Mouse (Mus musculus) cerebral cortex, adult 2 months (tissue): ENCODE results near the gene Alk.

Source experiments
- WGBS: fragments of 180-500 bp; shearing (Covaris S2); methylation state at CpG from one replicate; pipeline ENCODE4 v1.1.7; 2018; 5-methylcytosine and 5-hydroxymethylcytosine counted together

The Alk gene

DNA sequence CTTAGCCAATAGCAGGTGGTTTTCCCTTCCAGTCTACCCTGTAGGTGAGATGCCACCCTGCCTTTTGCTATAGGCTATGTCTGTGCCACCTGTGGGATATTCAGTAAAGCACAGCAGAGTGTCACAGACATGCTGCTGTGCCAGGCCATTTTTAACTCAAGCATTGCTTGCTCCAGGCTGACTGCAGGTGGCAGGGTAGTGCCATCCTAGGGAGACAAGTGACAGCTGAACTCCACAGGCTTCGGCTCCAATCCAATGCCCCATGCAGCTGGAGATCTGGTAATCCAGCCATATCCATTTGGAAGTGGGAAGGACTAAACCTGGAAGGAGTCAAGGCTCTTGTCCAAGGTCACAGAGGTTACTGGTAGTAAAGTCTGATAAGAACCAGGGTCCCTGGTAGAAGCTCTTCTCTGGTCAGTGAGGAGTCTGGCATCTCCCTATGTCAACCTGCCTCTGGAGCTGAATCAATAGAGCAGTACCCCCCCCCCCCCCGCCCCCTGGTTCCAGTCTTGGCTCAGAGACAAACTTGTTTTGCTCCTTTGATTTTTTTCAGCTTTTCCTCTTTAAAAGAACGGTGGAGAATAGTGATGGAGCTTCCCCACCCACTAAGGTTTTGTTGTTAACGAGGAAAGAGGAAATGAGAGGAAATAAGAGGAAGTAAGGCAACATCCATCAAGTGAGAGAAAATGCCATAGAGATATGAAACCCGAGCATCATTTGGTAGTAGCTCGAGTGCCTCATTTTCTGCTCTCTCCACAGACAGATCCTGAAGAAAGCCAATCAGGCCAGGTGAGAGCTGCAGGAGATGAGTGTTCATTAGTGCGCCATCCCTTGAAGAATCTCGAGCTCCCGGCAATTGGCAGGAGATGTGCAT lies 638.5 kb downstream of the Alk start:
- 59% methylated on average over 9 of the region's 9 CpGs for WGBS

DNA sequence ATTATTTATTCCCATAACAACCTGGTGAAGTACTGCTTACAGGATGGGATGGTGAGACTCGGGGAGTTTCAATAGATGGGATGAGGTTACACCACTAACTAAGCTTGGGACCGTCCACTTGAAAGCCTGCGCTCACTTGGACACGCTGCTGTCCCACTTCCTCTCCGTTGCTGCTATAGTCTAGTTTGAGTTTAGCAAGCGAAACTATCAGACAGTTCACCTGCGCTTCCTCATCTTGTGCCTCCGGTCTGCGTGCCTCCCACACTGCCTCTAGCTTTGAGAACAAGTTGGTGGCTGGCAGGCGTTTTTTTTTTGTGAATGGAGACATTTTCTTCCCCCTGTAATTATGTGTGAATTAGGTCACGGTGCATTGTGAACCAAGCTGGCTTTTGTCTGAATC lies 639.8 kb downstream of the Alk start:
- WGBS: 67% methylated on average over 11 of the region's 11 CpGs

DNA sequence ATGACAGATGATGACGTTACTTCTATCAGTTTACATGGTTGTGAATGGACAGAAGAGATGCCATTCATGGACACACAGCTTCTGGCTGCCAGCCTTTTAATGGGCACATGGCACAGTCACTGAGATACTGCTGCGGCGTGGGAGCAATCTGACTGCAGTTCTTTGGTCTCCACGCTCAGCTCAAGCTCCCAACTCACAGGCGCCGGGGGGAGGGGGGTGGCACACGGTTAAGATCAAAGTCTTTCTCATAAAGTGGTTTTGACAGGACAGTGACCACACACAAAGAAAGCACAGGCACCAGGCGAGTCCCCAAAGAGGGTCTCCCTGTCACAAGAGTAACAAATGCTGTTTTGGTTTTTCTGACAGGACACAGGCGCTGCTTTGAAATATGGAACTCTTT lies 641.7 kb downstream of the Alk start:
- 57% methylated on average over 9 of the region's 9 CpGs for WGBS

DNA sequence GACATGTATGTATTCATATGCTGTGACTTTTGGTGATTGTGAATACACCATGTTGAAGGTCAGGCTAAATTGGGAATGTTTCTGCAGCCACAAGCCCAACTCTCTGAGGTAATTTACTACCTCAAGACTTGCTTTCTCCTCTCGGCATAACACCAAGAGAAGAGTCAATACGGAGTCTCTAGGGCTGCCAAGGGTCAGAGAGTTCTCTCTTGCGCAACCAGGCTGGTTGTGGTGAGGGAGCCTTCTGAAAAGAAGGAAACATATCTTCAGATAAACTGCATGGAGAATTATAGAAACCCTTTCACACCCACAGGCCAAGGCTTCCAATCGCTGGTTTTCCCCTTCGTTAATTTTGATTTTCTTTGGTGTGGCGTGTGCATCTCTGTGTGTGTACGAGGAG lies 649.4 kb downstream of the Alk start:
- WGBS: 92% methylated on average over 7 of the region's 7 CpGs

DNA sequence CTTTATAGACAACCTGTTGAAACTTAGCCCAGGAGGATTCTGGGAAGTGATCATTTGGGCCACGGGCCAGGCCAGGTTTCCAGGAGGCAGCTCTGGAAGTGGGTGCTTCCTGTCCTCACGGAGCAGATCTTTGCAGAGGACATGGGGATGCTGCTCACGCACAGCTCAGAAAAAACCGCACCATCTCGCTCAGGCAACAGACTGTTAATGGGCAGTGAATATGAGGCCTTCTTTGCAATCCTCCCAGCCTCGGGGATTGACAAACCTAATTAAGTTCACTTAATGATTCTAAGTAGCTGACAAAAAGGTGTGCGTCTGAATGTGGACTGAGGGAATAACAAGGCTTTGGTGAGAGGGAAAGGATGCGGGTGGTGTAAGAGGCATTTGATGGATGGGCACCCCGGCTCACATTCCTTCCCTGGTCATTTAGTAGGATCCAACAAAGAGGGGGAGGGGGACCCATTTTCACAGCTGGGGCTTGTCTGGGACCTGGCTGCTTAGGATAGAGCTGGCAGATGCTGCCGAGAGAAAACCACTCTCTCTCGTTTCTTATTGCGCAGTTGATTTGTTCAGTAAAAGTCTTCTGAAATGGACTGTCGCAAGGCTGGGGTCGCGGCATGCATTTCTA lies 650.1 kb downstream of the Alk start:
- WGBS: 80% methylated on average over 15 of the region's 15 CpGs

DNA sequence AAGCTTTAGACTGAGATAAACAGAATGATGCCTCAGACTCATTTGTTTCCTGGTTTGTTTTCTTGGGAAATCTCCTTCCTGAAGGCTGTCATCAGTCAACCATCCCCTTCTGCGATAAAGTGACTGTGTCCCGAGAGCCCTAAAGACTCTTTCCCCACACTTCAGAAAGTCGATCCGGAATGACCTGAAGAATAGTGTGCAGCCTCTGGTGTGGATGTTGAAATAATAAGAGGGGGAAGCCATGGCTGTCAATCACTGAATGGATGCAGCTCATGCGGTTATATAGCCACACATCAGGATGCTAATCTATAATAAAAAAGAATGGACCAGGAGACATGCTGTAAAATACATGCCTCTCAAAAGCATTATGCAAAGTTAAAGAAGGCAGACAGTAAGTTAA lies 653.5 kb downstream of the Alk start:
- WGBS: 91% methylated on average over 5 of the region's 5 CpGs

DNA sequence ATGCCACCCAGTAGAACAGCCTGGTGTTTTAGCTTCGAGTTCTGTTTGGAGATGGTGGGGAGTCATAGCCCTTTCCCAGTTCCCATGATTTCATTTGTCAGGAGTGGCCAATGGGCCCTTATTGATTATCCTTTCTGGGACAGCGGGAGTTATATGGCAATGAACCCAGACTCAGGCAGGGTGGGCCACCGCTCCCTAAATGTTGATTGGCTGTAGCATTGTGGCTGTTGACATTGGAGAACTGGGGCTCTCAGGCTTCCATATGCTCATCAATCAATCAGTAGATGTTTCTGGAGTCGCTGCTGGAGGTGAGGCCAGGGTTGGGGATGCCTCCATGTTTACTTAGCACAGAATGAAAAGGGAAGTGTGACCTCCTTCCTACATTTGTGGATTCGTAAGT lies 655.7 kb downstream of the Alk start:
- 88% methylated on average over 5 of the region's 5 CpGs for WGBS

DNA sequence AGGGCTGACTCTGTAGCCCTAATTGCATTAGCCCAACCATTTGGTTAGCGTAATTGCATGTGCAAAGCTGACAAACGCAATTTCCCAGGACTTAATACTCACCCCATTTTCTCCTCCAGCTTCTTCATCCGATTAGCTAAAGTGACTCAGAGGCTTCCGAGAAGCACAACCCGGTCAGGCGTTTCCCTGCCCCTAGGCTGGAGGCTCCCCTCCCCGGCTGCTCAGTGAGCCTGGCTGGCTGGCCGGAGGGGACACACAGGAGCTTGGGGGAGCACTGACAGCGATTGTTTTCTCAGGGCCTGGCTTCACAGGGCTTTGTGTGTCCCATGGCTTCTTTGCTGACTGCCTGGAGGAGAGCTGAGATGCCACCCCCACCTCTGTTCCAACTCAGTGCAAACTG lies 657.0 kb downstream of the Alk start:
- 47% methylated on average over 9 of the region's 9 CpGs for WGBS

DNA sequence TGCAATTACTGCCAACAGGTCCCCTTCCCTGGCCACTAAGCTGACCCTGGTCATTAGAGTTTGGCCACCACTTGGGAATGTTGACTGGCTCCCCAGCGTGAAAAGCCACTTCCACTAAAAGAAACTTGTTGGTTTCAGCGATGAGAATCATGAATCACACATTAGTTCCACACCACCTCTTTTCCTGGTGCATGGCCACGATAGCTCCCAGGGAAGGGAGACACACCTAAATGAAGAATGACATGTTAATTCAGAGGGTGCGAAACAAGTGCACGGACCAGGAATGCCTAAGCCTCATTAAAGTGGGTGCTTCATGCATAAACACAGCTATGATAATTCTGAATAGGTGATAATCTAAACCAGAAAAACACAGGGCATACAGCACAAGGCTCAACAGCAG lies 660.4 kb downstream of the Alk start:
- WGBS: 78% methylated on average over 5 of the region's 5 CpGs

DNA sequence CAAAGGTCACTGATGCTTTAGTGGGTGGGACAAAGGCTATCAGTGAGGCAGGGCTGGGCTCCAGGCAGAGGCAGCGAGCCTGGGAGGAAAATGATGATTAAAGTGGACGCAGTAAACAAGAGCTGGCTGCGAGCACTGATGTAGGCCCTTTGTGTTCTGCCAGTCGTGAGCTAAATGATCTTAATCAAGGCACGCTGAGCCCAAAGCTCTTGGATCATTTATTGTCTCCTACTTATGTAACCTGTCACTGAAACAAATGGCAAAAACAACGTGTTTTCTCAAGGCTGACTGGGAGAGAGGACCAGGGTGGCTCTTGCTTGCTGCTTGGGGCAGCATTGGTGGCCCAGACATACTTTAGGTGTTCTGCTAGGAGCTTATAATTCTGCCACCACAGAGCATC lies 663.0 kb downstream of the Alk start:
- WGBS: 56% methylated on average over 6 of the region's 6 CpGs

DNA sequence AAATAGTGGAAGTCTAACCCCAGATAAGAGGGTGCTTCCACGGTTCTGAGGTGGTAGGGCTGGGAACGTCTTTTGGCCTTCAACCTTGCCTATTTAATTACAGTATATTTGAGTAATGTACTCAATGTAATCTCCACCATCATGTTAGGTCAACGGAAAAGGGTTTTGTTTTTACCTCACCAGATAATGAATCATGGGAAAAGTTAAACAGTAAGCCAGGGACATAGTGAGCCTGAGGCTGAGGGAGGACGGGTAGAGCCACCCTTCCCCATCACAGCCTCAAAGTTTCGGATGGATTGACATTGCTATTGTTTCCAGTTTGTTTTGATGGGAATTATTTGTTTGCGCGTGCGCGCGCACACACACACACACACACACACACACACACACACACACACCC lies 668.6 kb downstream of the Alk start:
- WGBS: 93% methylated on average over 10 of the region's 10 CpGs

DNA sequence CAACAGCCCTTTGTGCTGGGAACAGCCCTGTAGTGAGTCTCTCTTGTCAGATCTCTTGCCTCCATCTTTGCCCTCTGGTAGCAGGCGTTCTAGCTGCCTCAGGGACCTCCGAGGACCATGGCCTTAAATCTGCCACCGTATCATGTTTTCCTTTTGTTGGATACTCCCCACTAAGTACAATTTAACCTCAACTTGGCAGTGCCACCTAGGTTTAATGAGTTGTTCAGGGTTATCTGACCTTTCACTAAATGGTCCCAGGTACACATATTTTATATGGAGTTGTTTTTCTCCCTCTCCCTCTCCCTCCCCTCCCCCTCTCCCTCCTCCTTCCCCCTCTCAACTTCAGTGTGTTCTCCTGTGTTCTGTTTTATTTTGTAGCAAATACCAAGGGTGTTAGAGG lies 669.1 kb downstream of the Alk start:
- WGBS: 74% methylated on average over 3 of the region's 3 CpGs

DNA sequence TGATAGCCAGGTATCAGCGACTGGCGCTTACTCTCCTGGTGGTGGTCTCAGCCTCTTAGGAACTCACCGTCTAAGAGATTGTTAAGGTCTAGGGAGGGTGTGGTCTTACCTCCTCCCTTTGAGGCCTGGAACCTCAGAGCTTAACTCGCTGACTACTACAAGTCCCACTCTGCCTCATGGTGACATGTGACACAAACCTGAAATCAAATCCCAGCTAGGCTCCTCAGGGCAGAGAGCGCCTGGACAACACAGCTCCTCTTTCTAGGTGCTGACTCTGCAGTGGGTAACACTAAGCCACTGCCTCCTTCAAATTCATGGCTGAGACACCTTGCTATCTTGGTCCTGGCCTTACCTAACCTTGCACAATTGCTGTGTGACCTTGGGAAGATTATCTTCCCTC lies 689.5 kb downstream of the Alk start:
- 81% methylated on average over 5 of the region's 5 CpGs for WGBS

DNA sequence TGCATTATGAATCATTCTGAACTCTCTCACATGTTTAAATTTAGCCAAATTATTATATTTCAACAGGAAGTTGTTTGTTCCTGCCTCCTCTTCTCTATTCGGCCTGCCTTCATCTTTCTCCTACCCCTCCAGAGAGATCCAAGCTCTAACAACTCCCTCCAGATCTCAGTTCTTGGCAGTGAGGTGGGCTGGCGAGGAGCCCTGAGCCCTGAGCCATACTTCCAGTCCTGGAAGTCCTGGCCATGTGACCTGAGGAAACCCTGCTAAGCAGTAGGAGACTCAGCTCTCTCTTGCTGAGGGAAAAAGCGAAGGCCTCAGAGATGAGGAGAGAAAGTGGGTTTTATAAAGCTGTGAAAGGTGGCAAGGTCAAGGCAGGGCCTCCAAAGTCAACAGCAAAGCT lies 689.9 kb downstream of the Alk start:
- 46% methylated on average over 3 of the region's 3 CpGs for WGBS

DNA sequence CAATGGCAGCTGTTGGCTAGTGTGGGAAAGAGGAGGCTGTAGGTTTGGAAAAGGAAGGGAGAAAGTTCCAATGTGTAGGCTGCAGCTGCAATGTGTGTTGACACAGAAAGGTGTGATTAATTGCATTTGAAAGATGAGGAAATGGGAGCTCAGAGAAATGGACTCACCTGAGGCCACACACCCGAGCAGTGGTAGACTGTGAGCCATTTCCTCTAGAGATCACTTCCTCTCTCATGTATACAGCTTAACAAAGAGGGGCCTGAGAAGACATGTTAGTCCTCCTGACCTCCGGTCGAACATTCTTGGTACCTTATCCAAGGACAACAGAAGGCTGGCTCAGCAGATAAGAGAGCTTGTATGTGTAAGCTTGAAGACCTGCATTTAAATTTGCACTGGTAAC lies 691.2 kb downstream of the Alk start:
- WGBS: 74% methylated on average over 3 of the region's 3 CpGs

DNA sequence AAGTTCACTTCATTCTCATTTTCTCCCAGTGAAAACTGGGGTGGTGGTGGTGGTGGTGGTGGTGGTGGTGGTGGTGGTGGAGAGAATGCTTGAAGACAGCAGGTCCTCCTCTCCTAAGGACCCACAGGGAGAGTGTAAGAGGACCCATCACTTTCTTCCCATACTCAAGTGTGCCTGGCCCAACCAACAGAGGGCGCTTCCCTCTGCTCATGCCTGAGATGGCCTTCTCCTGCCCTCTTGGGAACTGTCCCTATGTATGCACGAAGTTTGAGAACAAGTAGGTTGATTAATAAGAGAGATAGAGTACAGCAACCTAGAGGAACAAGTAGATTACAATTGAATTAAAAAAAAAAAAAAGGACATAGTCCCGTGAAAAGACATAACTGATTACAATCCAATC lies 695.3 kb downstream of the Alk start:
- WGBS: 66% methylated on average over 3 of the region's 3 CpGs

DNA sequence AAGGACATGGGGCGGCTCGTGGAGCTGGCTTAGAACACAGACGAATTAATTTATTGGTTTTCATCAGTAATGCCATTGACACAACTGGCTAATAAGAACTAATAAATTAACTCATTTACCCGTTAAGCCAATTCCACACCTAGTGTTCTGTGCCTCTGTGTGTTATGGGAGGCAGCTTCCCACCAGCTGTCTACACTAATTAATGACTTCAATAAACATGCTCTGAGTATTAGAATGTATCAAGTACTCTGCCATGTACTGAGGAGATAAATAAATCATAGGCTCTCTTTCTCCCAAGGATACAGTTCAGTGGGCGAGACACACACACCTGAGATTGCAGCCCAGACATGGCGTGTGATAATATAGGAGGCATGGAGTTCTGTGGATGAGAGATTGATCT lies 723.1 kb downstream of the Alk start:
- WGBS: 94% methylated on average over 6 of the region's 6 CpGs

DNA sequence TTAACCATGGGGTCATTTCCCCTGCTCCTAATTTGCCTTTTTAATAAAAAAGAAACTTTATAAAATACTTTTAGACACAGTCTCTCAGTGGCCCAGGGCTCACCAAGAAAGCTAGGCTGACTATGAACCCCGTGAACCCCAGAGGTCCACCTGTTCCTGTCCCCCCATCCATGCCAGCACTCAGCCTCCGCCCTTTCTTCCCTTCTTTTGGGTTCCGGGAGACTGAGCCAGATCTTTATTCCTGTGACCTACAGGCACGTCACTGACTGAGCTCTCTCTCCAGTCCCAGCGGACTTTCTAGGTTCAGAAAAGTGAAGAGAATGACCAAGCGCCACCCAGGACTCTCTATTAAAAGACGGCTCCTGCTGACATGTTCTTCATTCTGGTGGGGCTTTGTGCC lies 728.9 kb downstream of the Alk start:
- 83% methylated on average over 7 of the region's 7 CpGs for WGBS

DNA sequence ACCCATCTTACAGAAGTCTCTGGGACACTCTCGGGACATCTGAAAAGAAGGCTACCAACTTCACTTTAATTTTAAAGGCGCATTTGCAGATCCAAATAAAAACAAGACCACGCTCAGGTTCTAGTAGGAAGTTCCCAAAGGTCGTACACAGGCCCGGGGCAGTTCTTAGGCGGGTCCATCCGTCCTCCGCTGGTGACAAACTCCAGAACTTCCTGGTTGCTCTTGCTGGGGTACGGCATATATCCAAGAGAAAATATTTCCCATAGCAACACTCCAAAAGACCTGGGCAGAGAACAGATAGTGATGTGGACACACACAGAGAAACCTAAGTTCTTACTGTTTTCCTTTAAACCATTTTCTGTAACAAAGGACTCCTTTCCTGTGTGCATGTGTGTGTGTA lies 729.6 kb downstream of the Alk start:
- WGBS: 89% methylated on average over 9 of the region's 9 CpGs

DNA sequence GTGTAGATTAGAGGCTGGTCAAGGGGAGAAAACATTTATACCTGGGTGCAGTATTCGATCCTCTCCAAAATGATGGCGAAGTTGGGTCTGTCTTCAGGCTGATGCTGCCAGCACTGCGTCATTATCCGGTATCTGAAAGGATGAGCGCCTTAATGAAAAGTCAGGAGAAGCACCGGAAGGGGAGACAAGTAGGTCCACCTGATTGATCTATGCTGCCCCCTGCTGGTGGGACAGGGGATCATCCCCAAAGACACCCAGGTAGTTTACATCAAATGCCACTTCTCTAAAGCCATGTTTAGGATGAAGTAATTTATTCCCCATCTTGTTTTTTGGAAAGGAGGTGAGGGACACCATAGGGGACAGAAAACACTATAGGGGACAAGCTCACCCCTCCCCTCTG lies 730.4 kb downstream of the Alk start:
- 44% methylated on average over 6 of the region's 6 CpGs for WGBS

DNA sequence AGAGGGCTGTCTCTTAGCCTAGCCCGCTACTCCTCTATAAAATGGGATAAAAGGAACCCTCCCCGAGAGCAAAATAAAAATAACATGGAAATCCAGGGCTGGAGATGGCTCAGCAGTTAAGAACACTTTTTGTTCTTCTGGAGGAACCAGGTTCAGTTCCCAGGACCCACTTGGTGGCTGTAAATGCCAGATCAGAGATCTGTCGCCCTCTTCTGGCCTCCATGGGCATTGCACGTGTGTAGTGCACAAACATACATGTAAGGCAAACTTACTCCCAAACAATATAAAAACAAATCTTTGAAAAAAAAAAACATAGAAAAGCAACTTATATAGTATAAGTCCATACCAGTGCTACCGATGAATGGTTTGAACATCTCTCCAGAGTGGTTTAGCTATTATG lies 731.5 kb downstream of the Alk start:
- 67% methylated on average over 5 of the region's 5 CpGs for WGBS

DNA sequence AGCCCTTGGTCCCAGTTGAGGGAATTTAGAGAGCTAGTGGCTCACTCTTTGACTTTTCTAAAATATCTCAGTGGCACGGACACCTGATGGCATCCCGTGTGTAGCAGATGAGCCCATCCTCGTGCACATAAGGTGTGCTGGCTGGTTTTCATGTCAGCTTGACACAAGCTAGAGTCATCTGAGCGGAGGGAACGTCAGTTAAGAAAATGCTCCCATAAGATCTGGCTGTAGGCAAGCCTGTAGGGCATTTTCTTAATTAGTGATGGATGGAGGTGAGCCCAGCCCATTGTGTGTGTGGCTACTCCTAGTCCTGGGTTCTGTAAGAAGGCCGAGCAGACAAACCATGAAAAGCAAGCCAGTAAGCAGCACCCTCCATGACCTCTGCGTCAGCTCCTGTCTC lies 732.4 kb downstream of the Alk start:
- WGBS: 90% methylated on average over 7 of the region's 7 CpGs

DNA sequence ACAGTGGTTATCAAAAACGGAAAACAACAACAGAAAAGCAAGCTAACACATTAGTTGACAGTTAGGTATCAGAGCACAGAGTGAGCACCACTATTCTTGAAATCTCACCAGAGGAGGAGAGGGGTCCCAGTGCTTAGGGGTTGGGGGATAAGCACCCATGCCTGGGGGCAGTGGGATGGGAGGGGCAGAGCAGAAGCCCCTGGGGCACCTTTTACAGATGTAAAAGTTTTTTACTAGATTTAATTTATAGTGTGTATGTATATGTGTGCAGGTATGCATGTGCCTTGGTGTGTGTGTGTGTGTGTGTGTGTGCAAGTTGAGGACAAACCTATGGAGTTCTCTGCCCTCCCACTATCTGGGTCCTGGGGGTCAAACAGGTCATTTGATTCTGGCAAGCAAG lies 733.8 kb downstream of the Alk start:
- 88% methylated on average over 1 of the region's 1 CpGs for WGBS

DNA sequence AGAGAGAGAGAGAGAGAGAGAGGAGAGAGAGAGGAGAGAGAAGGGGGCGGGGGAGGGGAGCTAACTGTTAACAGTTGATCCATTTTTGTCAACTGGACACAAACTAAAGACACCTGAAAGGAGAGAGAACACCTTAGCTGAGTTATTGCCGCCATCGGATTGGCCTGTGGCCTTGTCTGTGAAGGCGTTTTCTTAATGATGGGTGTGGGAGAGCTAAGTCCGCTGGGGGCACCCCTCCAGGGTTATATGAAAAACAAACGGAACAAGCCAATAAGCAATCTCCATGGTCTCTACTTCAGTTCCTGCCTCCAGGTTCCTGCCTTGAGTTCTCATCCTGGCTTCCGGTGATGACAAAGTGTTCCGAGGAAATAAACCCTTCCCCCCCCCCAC lies 734.2 kb downstream of the Alk start:
- 85% methylated on average over 8 of the region's 8 CpGs for WGBS
